Mouse (Mus musculus): ENCODE results near the gene Strn3.
A peak's percentile ranks its signal among the peaks of the same experiment; 100 is the strongest.

GRCm38 (mm10) chr12:51691845-51692632, at the start of gene Strn3:
- TF ChIP-seq KAT2A (conservative IDR thresholded peaks at IDR 0.05; ENCODE audit: low read depth, low read length) (no peak; the same call in 1 of the 2 replicates), CTCF (IDR thresholded peaks at IDR 0.05 in 2 of 3, conservative IDR thresholded peaks at IDR 0.05 in 1 of 3; ENCODE audit: control insufficient read depth in 1 of 3, insufficient read depth in 1 of 3, low read depth in 2 of 3, low read length in 3 of 3, poor library complexity in 1 of 3, severe bottlenecking in 1 of 3) (no peak), JUND (IDR thresholded peaks at IDR 0.05; ENCODE audit: low read depth, low read length) (no peak), HCFC1 (IDR thresholded peaks at IDR 0.05; ENCODE audit: low read depth, low read length) (peak; percentile 83), MAFK (IDR thresholded peaks at IDR 0.05; ENCODE audit: borderline replicate concordance, low read depth, low read length) (no peak)
